Mouse (Mus musculus): ENCODE results near the gene Gm42421. TPM values are rescaled to one million over a fixed set of nuclear protein-coding genes. Genes with fewer than 3 reads are reported as not detected.

Gene Gm42421
- polyA plus RNA-seq, 1 experiment from 2014 or later: 2.1 TPM

- ATAC-seq (ENCODE audit: low FRiP score, low read depth): no peak
- no peak overlapping the region for H3K4me3 ChIP-seq
- H3K27ac ChIP-seq: no peak overlapping the region
- no peaks in the 10 kb centered on the region for H3K27me3 ChIP-seq (replicated peaks)
- H3K9ac ChIP-seq: no peak overlapping the region
- H3K4me1 ChIP-seq: no peaks in the 10 kb centered on the region
- peaks cover 50% of the 10 kb centered on the region for H3K36me3 ChIP-seq
- H3K4me2 ChIP-seq (replicated peaks): no peak overlapping the region
- WGBS: 55% methylated on average over 5 of the region's 5 CpGs
- H3K9me3 ChIP-seq: no peaks in the 10 kb centered on the region
These were observed 10.6 kb upstream of the Gm42421 start for GRCm38 (mm10) chr5:143917418-143917817.

GRCm38 (mm10) chr5:143918120-143918519 lies 9.9 kb upstream of the Gm42421 start:
- 92% methylated on average over 3 of the region's 3 CpGs for WGBS
- Histone ChIP-seq H3K4me3 (no peak overlapping the region), H3K27ac (no peak overlapping the region), H3K9me3 (no peaks in the 10 kb centered on the region), H3K9ac (no peak overlapping the region), H3K27me3 (replicated peaks) (no peaks in the 10 kb centered on the region), H3K36me3 (peaks cover 54% of the 10 kb centered on the region), H3K4me1 (no peaks in the 10 kb centered on the region), H3K4me2 (replicated peaks) (no peak overlapping the region)
- no peak for ATAC-seq (ENCODE audit: low FRiP score, low read depth)

- Histone ChIP-seq H3K9me3 (no peaks in the 10 kb centered on the region), H3K9ac (no peak overlapping the region), H3K27ac (no peak overlapping the region), H3K4me2 (replicated peaks) (no peak overlapping the region), H3K4me3 (no peak overlapping the region), H3K27me3 (replicated peaks) (no peaks in the 10 kb centered on the region), H3K4me1 (no peaks in the 10 kb centered on the region), H3K36me3 (peaks cover 68% of the 10 kb centered on the region)
- WGBS: 89% methylated on average over 6 of the region's 6 CpGs
- ATAC-seq (ENCODE audit: low FRiP score, low read depth): no peak
These were observed 3.1 kb upstream of the Gm42421 start for GRCm38 (mm10) chr5:143924781-143925452.

- Histone ChIP-seq H3K4me2 (replicated peaks) (no peak overlapping the region), H3K4me1 (no peaks in the 10 kb centered on the region), H3K27me3 (replicated peaks) (no peaks in the 10 kb centered on the region), H3K4me3 (no peak overlapping the region), H3K27ac (no peak overlapping the region), H3K9ac (no peak overlapping the region), H3K36me3 (peaks cover 67% of the 10 kb centered on the region), H3K9me3 (no peaks in the 10 kb centered on the region)
- no peak for ATAC-seq (ENCODE audit: low FRiP score, low read depth)
- 95% methylated on average over 4 of the region's 4 CpGs for WGBS
These were observed 1.3 kb downstream of the Gm42421 start for GRCm38 (mm10) chr5:143929291-143929690.

GRCm38 (mm10) chr5:143930656-143931055 lies 2.7 kb downstream of the Gm42421 start:
- Histone ChIP-seq H3K4me3 (no peak overlapping the region), H3K36me3 (peaks cover 56% of the 10 kb centered on the region), H3K4me2 (replicated peaks) (no peak overlapping the region), H3K9ac (no peak overlapping the region), H3K9me3 (no peaks in the 10 kb centered on the region), H3K27me3 (replicated peaks) (no peaks in the 10 kb centered on the region), H3K4me1 (no peaks in the 10 kb centered on the region), H3K27ac (no peak overlapping the region)
- no peak for ATAC-seq (ENCODE audit: low FRiP score, low read depth)
- WGBS: 96% methylated on average over 12 of the region's 12 CpGs

GRCm38 (mm10) chr5:143931863-143932580 lies 4.0 kb downstream of the Gm42421 start:
- H3K4me3 ChIP-seq: no peak overlapping the region
- H3K27ac ChIP-seq: no peak overlapping the region
- H3K4me2 ChIP-seq (replicated peaks): no peak overlapping the region
- no peaks in the 10 kb centered on the region for H3K27me3 ChIP-seq (replicated peaks)
- no peak overlapping the region for H3K9ac ChIP-seq
- H3K36me3 ChIP-seq: peaks cover 43% of the 10 kb centered on the region
- 86% methylated on average over 6 of the region's 6 CpGs for WGBS
- H3K4me1 ChIP-seq: no peaks in the 10 kb centered on the region
- no peaks in the 10 kb centered on the region for H3K9me3 ChIP-seq
- no peak for ATAC-seq (ENCODE audit: low FRiP score, low read depth)

- H3K4me2 ChIP-seq (replicated peaks): peak within 1 kb of the TSS; percentile 38
- no peak within 1 kb of the TSS for H3K9ac ChIP-seq
- H3K27me3 ChIP-seq (replicated peaks): no peaks in the 10 kb centered on the region
- WGBS: 16% methylated on average over 8 of the region's 8 CpGs
- peaks cover 42% of the 10 kb centered on the region for H3K36me3 ChIP-seq
- H3K27ac ChIP-seq: no peak within 1 kb of the TSS
- H3K4me3 ChIP-seq: no peak within 1 kb of the TSS
- no peaks in the 10 kb centered on the region for H3K9me3 ChIP-seq
- no peak for ATAC-seq (ENCODE audit: low FRiP score, low read depth)
- H3K4me1 ChIP-seq: no peaks in the 10 kb centered on the region
These were observed 4.9 kb downstream of the Gm42421 start, which contains the start of gene Rsph10b for GRCm38 (mm10) chr5:143932831-143933230. Gene Rsph10b (plus strand): TSS chr5:143933035.

- no peaks in the 10 kb centered on the region for H3K27me3 ChIP-seq (replicated peaks)
- no peak overlapping the region for H3K4me2 ChIP-seq (replicated peaks)
- peaks cover 36% of the 10 kb centered on the region for H3K36me3 ChIP-seq
- WGBS: 90% methylated on average over 11 of the region's 11 CpGs
- H3K9ac ChIP-seq: no peak overlapping the region
- H3K9me3 ChIP-seq: no peaks in the 10 kb centered on the region
- ATAC-seq (ENCODE audit: low FRiP score, low read depth): no peak
- no peaks in the 10 kb centered on the region for H3K4me1 ChIP-seq
- no peak overlapping the region for H3K4me3 ChIP-seq
- H3K27ac ChIP-seq: no peak overlapping the region
These were observed 5.4 kb downstream of the Gm42421 start for GRCm38 (mm10) chr5:143933414-143933813.

- Histone ChIP-seq H3K27ac (no peak overlapping the region), H3K9me3 (no peaks in the 10 kb centered on the region), H3K27me3 (replicated peaks) (no peaks in the 10 kb centered on the region), H3K36me3 (peaks cover 32% of the 10 kb centered on the region), H3K4me3 (no peak overlapping the region), H3K4me2 (replicated peaks) (no peak overlapping the region), H3K9ac (no peak overlapping the region), H3K4me1 (no peaks in the 10 kb centered on the region)
- 82% methylated on average over 1 of the region's 1 CpGs for WGBS
- ATAC-seq (ENCODE audit: low FRiP score, low read depth): no peak
These were observed 5.9 kb downstream of the Gm42421 start for GRCm38 (mm10) chr5:143933875-143934274.

GRCm38 (mm10) chr5:143936156-143936555 lies 8.2 kb downstream of the Gm42421 start:
- whole genome bisulfite sequencing: 90% methylated on average over 9 of the region's 9 CpGs
- H3K27ac ChIP-seq: no peak overlapping the region
- no peak overlapping the region for H3K4me3 ChIP-seq
- H3K9me3 ChIP-seq: no peaks in the 10 kb centered on the region
- no peaks in the 10 kb centered on the region for H3K27me3 ChIP-seq (replicated peaks)
- H3K4me1 ChIP-seq: no peaks in the 10 kb centered on the region
- H3K9ac ChIP-seq: no peak overlapping the region
- peaks cover 12% of the 10 kb centered on the region; the same call in 1 of the 2 replicates for H3K36me3 ChIP-seq
- no peak overlapping the region for H3K4me2 ChIP-seq (replicated peaks)
- no peak for ATAC-seq (ENCODE audit: low FRiP score, low read depth)

- Histone ChIP-seq H3K9me3 (peaks cover 3% of the 10 kb centered on the region; the same call in 1 of the 2 replicates), H3K4me3 (no peak overlapping the region), H3K27me3 (replicated peaks) (no peaks in the 10 kb centered on the region), H3K9ac (no peak overlapping the region), H3K4me2 (replicated peaks) (no peak overlapping the region), H3K36me3 (no peaks in the 10 kb centered on the region), H3K4me1 (no peaks in the 10 kb centered on the region), H3K27ac (no peak overlapping the region)
- 18% methylated on average over 10 of the region's 10 CpGs for WGBS
- no peak for ATAC-seq (ENCODE audit: low FRiP score, low read depth)
These were observed 13.6 kb downstream of the Gm42421 start for GRCm38 (mm10) chr5:143941588-143941987.

GRCm38 (mm10) chr5:143943231-143944125 lies 15.5 kb downstream of the Gm42421 start:
- no peak overlapping the region for H3K9ac ChIP-seq
- no peaks in the 10 kb centered on the region for H3K4me1 ChIP-seq
- H3K36me3 ChIP-seq: no peaks in the 10 kb centered on the region
- H3K4me3 ChIP-seq: no peak overlapping the region
- H3K9me3 ChIP-seq: peaks cover 3% of the 10 kb centered on the region; the same call in 1 of the 2 replicates
- ATAC-seq (ENCODE audit: low FRiP score, low read depth): no peak
- 91% methylated on average over 14 of the region's 14 CpGs for WGBS
- no peak overlapping the region for H3K4me2 ChIP-seq (replicated peaks)
- H3K27ac ChIP-seq: no peak overlapping the region
- H3K27me3 ChIP-seq (replicated peaks): no peaks in the 10 kb centered on the region
